Mouse (Mus musculus) 3134 (cell line): ENCODE results near the gene Selenok.
A peak's percentile ranks its signal among the peaks of the same experiment; 100 is the strongest.

ENCODE experiments used
- DNase-seq: peaks from one replicate; pipeline ENCODE4 v3.0.0-alpha.2; 2011; ENCODE audit warnings: low spot score; ENCODE audit not compliant: insufficient read length; ENCODE audit errors: extremely low read depth

Selenok gene

DNA sequence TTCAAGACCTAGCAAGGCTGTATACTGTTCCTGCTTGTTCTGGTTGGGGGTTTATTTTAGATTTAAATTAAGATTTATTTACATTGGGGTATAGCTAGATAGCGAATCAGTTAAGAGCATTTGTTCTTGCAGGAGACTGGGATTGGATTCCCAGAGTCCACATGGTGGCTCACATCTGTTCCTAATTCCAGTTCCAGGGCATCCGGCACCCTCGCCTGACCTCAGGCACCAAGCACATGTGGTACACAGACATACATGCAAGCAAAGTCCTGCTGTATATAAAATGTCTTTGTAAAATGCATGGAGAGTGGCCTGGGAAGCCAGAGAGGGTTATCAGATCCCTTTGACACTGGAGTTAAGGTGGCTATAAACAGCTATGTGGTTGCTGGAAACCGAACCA lies 26.9 kb downstream of the Selenok start:
- DNase-seq = no peak

DNA sequence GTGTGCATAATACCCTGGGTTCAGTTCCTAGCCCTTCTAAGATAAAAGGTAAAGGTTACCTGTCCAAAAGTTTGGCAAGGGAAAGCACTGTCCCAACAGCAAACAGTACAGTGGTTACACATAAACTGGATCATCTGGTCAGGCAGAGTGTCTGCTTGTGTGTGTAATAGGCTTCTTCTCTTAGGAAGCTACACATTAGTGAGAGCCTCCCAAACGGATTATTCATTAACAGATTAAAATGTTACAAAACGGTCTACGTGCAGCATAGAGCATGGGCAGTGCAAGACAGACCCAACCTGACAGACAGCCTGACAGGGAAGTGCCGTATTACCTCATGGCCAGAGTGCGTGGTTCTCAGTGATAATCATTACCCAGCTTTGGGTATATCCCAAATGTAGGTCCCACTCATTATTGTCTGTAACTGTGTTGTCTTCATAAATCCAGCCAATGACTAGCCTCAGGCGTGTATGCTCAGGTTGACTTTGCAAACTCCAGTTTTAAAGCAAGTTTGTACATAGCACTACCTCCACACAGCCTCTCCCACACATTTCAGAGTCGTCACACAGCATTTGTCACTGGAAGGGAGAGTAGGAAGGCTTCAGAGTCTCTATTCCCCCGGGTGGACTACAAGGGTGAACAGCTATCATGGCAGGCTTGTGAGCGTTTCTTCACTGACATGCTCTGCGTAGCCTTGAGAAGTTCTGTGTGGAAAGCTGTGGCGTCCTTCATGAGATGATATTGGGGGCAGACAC lies 28.1 kb downstream of the Selenok start:
- DNase-seq = no peak

DNA sequence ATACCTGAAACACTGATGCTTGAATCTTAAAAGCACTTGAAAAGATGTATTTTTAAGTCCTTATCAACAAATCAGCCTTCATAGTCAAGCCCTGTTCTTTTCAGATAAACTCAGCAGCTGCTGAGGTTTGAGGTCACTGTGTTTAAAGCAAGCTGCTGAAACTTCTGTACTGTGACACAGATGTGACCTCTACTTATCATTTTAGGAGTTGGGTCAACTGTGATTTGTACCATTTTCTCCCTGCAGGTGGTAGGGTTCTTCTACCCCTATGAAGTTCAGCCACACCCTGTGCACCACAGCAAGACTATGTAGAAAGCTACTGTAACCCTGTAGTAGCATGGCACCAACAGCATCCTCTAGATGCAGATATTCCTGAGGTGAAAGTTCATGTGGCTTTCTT lies 29.2 kb downstream of the Selenok start:
- DNase-seq = no peak

DNA sequence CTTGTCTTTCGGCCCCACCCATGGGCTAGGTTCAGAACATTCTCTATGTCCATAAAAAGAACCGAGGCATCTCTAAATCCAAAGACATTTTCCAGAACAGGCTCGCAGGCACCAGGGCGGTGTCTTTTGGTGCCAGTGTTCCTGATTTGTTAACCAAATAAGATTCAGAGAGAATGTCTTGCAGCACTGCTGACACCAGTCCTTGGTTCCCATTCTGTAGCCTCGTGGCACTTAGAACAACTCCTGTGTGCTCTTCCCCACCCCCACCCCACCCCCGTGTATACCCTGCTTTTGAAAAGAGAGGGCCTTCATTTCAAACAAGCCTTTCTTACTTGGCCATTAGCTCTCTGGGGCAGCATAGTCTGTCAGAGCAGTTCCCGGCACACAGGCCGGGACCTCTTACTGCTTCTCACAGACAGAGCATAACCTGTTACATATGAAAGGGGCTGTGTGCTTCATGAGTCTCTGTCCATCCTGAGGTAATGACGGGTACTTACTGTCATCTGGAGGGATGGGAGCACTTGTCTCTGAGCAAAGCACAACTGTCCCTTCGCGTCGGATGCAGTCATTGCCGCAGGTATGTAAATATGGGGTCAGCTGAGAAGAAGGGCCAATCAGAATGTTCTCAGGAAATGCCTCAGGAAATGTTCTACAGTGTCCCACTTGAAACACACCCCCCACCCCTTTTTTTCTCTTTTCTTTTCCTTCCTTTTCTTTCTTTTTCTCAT lies 30.8 kb downstream of the Selenok start:
- no peak for DNase-seq

DNA sequence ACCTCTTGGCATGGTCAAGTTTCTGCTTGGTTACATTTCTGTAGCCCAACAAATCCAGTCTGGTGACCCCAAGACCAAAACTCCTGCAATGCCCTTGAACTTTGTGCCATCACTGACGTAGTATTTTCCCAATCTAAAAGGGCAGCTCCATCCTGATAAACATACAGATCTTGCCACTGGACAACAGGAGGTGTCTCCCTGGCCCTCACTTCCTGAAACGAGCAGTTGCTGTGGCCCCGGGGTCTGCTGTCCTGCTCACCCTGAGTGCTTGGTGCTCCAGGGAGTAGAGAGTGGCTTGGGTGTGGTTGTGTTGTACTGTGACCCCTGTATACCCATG lies 31.3 kb downstream of the Selenok start:
- DNase-seq = no peak

DNA sequence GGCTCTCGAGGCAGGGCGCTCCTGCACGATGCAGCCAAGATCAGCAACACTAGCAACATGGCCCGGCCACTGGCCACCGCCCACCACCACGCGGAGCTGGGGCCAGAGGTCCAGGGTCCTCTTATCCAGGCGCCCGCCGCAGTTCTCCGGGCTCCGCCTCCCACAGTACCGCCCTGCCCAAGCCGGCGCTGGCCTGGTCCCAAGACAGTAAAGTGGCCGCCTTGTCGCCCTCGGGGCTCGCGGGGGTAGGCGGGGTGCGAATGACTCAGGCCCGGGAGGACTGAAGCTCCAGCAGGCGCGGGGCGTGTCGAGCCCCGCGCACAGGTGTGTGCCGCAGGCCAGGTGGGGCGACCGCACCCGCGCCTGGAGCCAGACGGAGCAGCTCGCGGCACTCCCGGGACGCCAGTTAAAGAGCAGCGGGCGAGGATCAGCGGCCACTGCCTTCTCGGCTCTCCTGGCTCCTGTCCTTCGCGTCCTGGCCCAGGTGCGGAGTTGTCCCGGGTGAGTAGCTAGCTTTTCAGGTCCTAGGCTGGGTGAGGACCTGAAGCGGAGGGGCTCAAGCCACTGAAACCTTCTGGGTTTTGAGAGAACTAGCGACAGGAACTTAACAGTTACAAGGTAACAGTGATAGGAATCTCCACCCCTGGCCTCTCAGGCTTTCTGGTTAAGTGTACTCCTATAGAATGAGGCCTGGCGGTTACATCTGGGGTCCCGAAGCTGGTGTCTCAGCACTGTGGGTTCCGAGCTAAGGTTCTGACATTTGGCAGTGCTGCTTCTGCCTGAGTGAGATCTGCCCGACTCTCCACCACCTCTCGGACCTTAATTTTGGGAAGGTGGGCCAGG lies 40.8 kb downstream of the Selenok start, which contains the start of the genes Il17rb and Chdh:
TSS of gene Il17rb (minus strand) at position 164 of the 843 bp plus-strand sequence.
TSS of gene Chdh (plus strand) at position 291 of the 843 bp plus-strand sequence.
- DNase-seq = peak; percentile 72

DNA sequence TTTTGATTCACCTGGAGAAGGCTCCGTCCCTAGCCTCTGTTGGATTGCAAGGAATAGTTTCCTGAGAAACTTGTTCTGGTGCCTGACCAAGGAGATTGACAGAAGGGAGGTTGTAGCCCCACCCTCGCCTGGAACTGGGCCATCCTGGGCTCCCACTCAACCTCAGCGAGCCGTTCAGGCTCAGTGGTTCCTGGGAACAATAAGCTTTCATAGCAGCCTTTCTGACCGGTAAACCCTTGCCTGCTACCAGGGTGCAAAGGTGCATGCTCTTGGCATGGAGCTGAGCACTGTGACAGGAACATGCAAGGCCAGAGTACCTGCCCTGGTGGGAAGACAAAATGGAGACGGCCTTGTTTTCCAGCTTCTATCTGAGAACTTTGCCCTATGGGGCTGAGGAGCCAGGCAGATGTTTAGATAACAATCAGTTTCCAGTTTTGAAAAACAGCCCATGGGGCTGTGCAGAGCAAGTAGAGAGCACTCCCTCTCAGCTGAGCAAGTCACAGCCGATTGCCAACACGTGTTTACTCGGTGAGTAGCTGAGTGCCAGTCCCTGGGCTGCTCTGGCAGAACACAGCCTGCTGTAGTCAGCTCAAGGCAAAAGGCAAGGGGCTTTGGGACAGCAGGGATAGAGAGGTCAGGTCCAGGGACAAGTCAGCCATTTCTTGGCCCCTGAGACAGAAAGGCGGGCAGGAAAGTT lies 41.9 kb downstream of the Selenok start:
- peak; percentile 69 for DNase-seq

DNA sequence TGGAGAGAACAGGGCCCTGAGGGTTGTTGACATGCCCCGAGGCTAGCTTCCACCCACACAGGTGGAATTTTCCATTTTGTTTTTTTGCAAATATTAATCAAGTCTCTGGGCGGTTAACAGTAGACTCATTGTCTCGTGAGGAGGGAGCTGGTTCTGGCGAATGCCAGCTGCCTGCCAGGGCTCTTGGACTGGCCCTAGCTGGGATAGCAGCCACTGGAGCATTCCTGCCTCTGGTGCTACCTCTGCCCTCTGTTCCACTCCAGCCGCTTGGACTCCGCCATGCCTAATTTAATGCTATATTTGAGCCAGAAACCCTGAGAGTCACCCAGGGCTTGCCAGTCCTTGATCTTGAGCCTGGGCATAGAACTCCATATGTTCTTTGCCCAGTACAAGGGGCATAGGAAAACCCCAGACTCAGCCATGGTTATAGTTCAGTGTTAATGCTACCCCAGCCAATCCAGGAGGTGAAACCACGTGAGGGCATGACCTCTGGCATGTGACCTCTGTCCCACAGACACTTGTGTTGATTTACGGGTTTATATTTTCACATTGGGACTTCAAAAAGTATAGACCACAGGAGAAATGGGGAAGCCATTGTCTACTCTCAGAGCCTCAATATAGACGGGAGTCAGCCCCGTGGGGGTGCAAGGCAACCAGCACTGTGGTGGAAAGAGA lies 43.9 kb downstream of the Selenok start:
- peak; percentile 66 for DNase-seq

DNA sequence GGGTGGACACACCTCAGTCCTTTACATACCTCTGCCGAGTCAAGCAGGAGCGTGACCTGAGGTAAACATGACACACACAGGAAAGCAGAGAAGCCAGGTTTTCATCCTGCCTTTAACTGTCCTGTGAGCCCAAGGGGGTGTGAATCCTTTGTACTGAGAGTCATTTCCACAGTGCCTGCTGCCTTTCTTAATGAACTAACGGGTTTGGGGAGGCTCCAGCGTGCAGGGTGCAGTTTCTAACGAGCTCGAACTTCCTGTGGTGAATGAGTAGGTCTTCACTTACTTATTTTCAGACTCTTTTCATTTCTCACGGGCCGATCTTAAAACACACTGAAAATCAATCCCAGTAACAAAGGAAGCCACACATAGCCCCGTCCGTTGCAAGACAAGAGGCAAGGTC lies 46.4 kb downstream of the Selenok start:
- DNase-seq = no peak

DNA sequence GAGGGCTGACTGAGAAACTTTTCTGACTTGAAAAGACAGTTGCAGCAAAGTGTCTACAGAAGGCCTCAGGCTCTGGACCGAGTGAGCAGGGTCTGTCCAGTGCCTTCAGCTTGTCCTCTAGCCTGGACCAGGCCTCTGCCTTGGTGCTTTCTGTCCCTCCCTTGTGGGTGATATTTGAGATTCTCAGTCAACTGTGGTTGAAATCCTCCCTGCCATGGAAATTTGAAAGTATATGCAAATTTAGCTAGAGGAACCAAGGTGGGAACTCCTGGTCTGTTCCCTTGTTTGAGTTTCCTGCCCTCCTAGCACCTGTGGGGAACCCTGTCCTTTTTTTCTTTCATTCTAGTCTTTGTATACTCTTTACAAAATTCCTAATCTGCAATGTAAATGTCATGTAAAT lies 46.9 kb downstream of the Selenok start:
- no peak for DNase-seq

DNA sequence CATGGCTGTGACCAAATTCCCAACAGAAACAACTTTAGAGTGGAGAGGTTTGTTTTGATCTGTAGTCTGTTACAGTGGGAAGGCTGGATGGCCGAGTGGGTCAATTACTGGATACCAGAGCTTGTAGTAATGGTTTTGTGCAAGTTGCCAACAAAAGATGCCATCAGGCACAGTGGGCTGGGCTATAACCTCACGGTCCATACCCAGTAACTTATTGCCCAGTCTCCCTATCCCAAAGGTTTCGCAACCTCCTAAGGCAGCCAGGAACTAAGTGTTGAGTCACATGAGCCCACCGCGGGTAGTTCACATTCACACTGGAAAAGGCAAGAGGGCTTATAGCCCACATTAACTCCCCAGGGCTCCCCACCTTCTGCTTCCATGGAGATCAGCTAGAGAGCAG lies 48.6 kb downstream of the Selenok start:
- peak; percentile 34 for DNase-seq

DNA sequence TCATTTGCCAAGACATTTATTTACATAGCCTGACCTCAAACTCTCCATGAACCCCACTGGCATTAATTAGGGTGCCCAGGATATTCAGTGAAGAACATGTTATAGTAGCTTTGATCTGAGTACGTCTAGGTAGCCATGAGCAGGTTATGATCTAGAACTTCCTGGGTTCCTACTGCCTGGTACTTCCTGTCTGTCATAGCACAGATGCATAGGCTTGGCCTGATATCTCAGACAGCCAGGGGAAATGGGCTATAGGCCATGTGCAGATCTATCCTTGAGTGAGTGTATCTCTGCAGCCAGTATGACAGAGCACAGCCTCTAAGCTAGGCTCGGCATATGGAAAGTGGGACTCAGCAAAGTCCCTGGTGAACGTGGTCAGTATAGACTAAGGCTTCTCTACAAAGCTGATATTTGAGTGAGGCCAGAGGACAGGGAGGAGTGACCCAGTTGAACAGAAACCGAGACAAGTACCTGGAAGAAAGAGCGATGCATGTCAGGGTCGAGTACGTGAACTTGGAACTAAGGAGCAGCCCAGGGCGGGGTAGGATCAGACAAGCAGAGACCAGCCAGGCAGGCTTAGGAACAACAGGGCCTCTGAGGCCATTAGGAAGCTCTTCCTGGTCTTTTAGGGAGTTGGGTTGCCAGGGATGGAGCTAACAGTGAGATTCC lies 49.8 kb downstream of the Selenok start:
- no peak for DNase-seq

DNA sequence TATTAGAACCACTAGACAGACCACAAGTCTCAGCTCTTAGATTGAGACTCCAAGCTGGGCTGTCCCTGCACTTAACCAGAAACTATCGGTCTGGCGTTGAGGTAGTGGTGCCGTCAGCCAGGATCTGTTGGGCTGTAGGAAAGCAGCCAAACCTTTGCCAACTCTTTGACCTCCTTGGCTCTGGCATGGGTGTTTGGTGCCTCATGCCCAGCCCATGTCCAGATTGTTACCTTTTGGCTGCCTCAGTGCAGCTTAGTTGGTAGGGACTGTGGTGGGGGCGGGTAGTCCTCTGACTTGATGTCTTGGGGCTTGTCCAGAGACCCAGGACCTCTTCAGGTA lies 50.3 kb downstream of the Selenok start:
- no peak for DNase-seq

DNA sequence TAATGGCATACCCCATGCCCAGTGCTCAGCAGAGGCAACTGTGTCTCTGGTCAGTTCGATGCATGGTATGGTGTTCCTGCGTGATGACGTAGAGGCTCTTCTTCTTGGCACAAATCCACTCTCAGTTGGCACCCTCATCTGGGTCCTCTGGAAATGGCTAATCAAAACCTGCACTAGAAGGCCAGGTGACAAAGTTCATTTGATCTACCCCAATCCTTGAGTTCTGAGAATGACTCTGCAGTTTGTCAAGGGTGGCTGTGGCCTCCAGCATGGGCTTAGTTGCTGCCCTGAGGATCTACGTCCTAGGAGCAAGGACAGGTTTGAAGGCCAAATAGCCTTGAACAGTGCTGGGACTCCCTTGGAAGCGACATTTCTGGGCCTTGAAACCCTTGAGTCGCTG lies 50.7 kb downstream of the Selenok start:
- no peak for DNase-seq

DNA sequence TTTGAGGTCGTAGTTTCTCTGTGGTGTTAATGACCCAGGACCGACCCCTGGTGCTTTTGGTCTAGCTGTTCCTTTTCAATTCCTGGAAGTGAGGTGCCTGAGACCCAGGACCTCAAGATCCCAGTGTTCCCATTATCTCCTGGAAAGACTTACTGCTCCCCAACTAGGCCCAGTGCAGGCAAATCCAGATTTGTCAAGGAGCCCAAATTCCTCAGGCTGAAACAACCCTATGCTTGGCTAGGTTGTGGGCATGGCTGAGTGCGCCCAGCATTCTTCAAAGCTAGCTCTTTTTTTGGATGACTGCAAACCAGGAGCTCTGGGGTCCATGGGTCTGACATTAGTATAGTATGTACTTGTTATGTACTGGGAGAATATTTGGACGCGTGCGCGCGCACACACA lies 51.3 kb downstream of the Selenok start:
- DNase-seq = no peak

DNA sequence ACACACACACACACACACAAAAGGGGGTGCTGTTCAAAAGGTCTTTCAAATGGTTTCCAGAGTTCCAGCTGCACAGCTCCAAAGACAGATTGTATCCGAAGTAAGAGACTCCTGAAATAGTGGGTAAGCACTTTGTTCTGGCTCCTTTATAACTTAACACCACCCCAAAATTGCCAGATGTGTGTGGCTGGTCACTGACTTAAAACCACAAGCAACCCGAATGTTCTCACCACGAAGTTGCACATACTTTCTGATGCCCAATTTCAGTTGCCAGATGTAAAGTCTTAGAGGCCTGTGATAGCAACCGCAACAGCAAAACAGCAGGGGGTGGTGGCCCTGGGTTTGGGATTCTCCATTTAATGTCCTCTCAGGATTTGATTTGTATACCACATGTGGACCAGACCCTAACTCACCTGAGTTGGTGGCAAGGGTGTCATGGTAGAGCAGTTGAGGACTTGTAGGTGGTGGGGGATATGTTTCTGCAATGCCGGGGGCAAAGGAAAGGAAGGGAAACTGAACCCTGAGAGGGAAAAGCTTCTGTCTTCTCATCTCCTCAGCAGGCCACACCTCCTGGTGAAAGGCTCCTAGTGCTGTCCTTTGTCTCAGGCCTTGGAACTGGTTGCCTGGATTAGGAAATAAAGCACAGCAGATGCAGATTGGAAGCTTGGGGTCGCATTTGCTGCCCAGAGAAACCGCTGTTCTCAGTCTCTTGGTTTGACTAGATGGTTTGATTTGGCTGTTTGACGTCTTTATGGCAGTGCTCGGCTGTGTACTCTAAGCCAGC lies 51.9 kb downstream of the Selenok start:
- no peak for DNase-seq

DNA sequence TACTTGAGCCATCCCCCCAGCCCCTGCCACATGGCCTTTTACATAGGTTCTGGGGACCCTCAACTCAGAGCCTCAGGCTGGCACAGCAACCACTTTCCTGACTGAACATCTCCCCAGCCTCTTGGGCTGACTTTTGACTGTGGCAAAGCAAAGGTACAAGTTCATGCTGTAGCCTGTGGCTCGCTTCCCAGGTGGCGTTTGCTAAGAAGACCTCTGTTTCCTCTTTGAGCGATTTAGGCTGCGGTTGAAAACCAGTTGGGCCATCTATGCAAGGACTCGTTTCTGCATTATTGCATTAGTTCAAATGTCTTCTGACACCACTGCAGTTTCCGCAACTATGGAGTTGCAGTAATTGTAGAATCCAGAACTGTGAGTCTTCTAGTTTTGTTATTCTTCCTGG lies 54.4 kb downstream of the Selenok start:
- DNase-seq = no peak

DNA sequence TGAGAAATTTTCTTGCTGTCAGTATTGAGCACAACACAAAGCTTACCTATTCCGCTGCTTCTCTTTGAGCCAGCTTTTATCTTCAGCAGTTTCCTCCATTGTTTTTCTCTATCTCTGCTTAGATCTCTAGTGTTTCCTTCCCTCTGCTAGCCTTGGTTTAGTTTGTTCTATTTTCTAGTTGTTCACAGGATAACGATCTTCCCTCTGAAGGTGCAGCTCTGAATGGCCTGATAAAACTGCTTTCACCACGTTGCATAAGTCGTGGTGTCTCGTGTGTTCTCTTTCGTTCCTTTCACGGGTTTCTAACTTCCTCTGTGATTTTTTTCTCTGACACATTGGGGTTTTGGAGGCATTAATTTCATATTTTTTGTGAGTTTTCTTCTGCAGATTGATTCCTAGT lies 56.3 kb downstream of the Selenok start:
- DNase-seq = no peak
